Mouse (Mus musculus): ENCODE measurements around the gene Dusp19. TPM values are rescaled to one million over a fixed set of nuclear protein-coding genes. Genes with fewer than 3 reads are reported as not detected.

Gene Dusp19
- polyA plus RNA-seq, 1 experiment from 2014 or later, result 15.6 TPM

DNA sequence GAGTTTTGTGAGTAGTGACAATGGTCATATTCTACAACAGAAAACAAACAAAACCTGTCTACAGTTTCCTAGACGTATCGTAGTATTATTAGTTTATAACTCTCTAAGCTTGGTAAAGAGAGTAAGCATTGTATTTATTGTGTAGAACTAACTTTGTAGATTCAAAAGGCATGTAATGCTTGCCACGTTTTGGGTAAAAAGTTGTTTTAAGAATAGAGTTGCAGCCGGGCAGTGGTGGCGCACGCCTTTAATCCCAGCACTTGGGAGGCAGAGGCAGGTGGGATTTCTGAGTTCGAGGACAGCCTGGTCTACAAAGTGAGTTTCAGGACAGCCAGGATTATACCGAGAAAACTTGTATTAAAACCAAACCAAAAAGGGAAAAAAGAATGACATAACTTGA lies 22.6 kb downstream of the Dusp19 start:
- Histone ChIP-seq H3K9ac (replicated peaks) (peak overlapping the region; percentile 77), H3K4me3 (replicated peaks) (peak overlapping the region; percentile 84), H3K36me3 (peaks cover 21% of the 10 kb centered on the region), H3K27me3 (no peaks in the 10 kb centered on the region), H3K9me3 (no peaks in the 10 kb centered on the region), H3K4me2 (peak overlapping the region; percentile 65), H3K4me1 (replicated peaks) (peaks cover 9% of the 10 kb centered on the region), H3K27ac (no peak overlapping the region)
- 13% methylated on average over 8 of the region's 8 CpGs for WGBS
- ATAC-seq (ENCODE audit: insufficient number of reproducible peaks, insufficient read depth, low FRiP score, low TSS enrichment, low read depth), result no peak

DNA sequence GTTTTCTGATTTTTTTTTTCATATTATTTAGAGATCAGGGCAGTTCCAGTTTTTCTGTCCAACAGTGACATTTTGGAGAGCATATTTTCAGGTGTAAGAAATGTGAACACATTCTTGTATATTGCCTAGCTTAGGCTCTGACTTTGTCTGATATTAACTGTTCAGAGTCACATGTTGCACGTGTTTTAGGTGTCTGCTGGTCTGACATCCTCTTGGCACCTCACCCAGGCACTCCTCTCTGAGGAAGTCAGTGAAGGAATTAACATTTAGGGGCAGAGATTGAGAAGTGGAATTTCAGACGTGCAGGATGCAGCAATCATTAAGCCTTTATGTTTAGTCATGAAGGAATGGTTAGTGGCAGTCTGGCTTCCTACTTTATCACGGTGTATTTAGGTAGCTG lies 23.0 kb downstream of the Dusp19 start:
- ATAC-seq (ENCODE audit: insufficient number of reproducible peaks, insufficient read depth, low FRiP score, low TSS enrichment, low read depth), result no peak
- H3K27ac ChIP-seq, result no peak overlapping the region
- H3K9ac ChIP-seq (replicated peaks), result no peak overlapping the region
- H3K9me3 ChIP-seq, result no peaks in the 10 kb centered on the region
- peak overlapping the region; percentile 65 for H3K4me2 ChIP-seq
- H3K27me3 ChIP-seq, result no peaks in the 10 kb centered on the region
- peaks cover 24% of the 10 kb centered on the region for H3K36me3 ChIP-seq
- H3K4me3 ChIP-seq (replicated peaks), result 0 out of 2 replicates have a peak overlapping the region, but pooled peaks have one; percentile 13
- H3K4me1 ChIP-seq (replicated peaks), result peaks cover 9% of the 10 kb centered on the region
- 65% methylated on average over 3 of the region's 3 CpGs for WGBS

DNA sequence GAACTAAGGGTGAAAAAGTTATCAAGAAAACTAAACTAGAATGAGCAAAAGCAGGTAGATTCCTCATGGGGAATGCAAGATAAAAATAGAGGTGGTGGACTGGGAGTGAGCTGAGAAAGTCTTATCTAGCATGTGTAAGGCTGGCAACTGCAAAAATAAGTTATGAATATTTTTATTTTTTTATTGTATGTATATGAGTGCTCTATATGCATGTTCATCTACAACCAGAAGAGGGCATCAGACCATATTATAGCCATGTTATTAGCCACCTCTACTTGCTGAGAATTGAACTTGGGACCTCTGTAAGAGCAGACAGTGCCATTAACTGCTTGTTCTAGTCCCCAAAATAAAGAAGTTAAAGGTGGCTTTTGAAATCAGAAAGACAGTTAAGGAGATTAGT lies 44.6 kb downstream of the Dusp19 start:
- no peaks in the 10 kb centered on the region for H3K27me3 ChIP-seq
- no peaks in the 10 kb centered on the region for H3K9me3 ChIP-seq
- H3K9ac ChIP-seq (replicated peaks), result no peak overlapping the region
- H3K27ac ChIP-seq, result no peak overlapping the region
- no peak overlapping the region for H3K4me3 ChIP-seq (replicated peaks)
- H3K36me3 ChIP-seq, result peaks cover 34% of the 10 kb centered on the region
- ATAC-seq (ENCODE audit: insufficient number of reproducible peaks, insufficient read depth, low FRiP score, low TSS enrichment, low read depth), result no peak
- no peak overlapping the region for H3K4me2 ChIP-seq
- no peaks in the 10 kb centered on the region for H3K4me1 ChIP-seq (replicated peaks)

DNA sequence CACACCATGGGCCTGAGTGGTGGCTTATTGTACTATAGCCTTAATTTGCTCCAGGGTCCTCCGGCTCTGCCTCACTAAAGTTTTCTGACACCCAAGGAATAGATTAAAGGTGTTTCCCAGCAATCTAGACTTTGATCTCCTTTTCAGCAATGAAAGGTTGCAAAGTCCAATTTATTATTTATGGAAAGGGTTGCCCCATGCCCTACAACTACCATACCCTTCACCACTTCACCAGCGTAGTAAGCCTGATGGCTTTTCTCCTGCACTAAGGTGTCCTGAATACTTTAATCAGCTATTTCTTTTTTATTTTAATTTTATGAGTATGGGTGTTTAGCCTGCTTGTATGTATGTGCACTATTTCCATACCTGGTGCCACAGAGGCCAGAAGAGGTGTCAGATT lies 45.8 kb downstream of the Dusp19 start:
- no peaks in the 10 kb centered on the region for H3K4me1 ChIP-seq (replicated peaks)
- H3K27ac ChIP-seq, result no peak overlapping the region
- H3K36me3 ChIP-seq, result peaks cover 30% of the 10 kb centered on the region
- H3K9me3 ChIP-seq, result no peaks in the 10 kb centered on the region
- no peak overlapping the region for H3K9ac ChIP-seq (replicated peaks)
- no peak overlapping the region for H3K4me3 ChIP-seq (replicated peaks)
- no peak for ATAC-seq (ENCODE audit: insufficient number of reproducible peaks, insufficient read depth, low FRiP score, low TSS enrichment, low read depth)
- WGBS, result 91% methylated on average over 2 of the region's 2 CpGs
- no peaks in the 10 kb centered on the region for H3K27me3 ChIP-seq
- H3K4me2 ChIP-seq, result no peak overlapping the region

DNA sequence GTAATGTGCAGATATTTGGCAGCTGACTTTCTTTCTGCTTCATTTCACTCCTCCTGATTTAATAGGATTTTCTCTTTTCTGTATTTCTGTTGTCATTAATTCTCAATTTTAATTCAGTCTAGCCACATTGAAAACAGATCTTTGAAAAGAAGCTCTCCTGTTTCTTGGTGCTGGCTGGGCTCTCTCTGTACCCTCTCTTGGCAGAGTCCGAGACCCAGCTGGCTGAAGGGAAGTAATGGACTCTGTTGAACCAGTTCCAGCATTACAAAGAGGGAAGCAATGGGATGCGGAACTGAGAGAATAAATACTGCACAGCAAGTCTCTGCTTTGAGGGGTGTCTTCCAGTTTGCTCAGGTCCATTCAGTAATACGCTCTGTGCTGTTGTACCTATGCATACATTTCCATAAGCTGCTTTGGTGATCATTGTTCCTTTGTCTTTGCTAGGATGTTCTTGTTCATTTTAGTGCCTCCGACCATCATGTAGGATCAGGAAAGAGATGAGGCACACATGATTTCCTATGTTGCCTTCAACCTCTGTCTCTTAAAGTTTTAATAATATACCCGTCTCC lies 50.6 kb downstream of the Dusp19 start:
- no peak for ATAC-seq (ENCODE audit: insufficient number of reproducible peaks, insufficient read depth, low FRiP score, low TSS enrichment, low read depth)
- no peak overlapping the region for H3K27ac ChIP-seq
- H3K9me3 ChIP-seq, result no peaks in the 10 kb centered on the region
- H3K27me3 ChIP-seq, result no peaks in the 10 kb centered on the region
- peaks cover 23% of the 10 kb centered on the region for H3K36me3 ChIP-seq
- H3K4me1 ChIP-seq (replicated peaks), result no peaks in the 10 kb centered on the region
- no peak overlapping the region for H3K4me2 ChIP-seq
- H3K9ac ChIP-seq (replicated peaks), result no peak overlapping the region
- WGBS, result 95% methylated on average over 5 of the region's 5 CpGs
- no peak overlapping the region for H3K4me3 ChIP-seq (replicated peaks)

DNA sequence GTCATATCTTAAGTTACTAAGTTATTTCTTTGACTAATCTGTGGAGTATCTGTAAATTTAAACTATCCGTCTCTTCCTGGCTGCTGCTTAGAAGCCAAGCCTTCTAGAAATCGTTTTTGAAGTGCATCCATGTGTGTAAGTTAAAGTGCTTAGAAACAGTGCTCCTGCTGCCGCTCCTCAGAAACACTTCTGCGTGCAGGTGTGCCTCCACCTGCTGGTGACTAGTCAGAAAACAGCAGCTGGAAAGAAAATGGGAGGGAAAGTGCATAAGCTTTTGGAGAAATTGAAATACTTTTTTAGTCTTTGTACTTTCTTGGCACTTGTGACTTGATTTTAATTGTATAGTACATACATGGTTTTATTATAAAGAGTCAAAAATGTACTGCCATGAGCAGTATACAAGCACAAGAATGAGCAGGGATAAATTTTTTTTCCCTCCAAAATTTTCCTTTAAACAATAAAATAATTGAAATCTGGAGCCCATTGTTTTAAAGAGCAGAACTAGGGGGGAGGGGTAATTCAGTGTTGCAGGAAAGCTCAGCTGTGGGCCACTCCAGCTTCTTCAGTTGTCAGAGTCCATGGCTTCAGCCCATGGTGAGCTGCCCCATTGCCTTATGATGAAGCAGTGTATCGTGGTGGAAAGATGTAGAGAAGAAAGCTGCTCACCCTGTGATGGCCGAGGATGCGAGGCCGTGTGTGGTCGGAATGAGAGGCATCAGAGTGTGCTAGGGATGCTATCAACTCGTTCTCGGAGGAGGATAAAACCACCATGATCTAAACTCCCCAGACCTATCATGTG lies 53.2 kb downstream of the Dusp19 start:
- H3K9me3 ChIP-seq, result no peaks in the 10 kb centered on the region
- ATAC-seq (ENCODE audit: insufficient number of reproducible peaks, insufficient read depth, low FRiP score, low TSS enrichment, low read depth), result no peak
- no peak overlapping the region for H3K9ac ChIP-seq (replicated peaks)
- no peak overlapping the region for H3K27ac ChIP-seq
- no peak overlapping the region for H3K4me3 ChIP-seq (replicated peaks)
- H3K4me2 ChIP-seq, result no peak overlapping the region
- no peaks in the 10 kb centered on the region for H3K27me3 ChIP-seq
- WGBS, result 74% methylated on average over 11 of the region's 11 CpGs
- H3K36me3 ChIP-seq, result peaks cover 17% of the 10 kb centered on the region
- peaks cover 7% of the 10 kb centered on the region; the same call in 1 of the 2 replicates for H3K4me1 ChIP-seq (replicated peaks)

DNA sequence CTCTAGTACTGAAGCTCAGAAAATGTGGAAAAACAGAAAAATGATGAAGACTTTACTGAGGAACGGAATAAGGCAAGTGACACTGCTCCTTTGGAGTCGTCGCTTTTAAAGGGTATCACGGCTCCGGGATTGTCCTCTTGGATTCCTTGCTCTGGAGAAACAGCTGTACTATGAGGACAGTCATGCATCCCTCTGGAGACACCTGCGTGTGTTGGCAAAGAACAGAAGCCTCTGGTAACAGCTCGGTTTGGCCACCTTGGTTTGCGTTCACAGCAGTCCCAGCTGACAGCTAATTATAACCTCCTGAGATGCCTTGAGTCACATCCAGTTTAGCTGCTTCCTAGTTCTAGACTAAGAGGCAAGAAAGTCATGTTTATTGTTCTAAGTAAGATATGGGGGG lies 62.0 kb downstream of the Dusp19 start:
- 92% methylated on average over 8 of the region's 8 CpGs for WGBS
- H3K9me3 ChIP-seq, result no peaks in the 10 kb centered on the region
- H3K9ac ChIP-seq (replicated peaks), result no peak overlapping the region
- no peak overlapping the region for H3K27ac ChIP-seq
- H3K4me1 ChIP-seq (replicated peaks), result peaks cover 3% of the 10 kb centered on the region; the same call in 1 of the 2 replicates
- no peak overlapping the region for H3K4me3 ChIP-seq (replicated peaks)
- no peaks in the 10 kb centered on the region for H3K27me3 ChIP-seq
- no peaks in the 10 kb centered on the region for H3K36me3 ChIP-seq
- no peak overlapping the region for H3K4me2 ChIP-seq
- no peak for ATAC-seq (ENCODE audit: insufficient number of reproducible peaks, insufficient read depth, low FRiP score, low TSS enrichment, low read depth)

MicroRNA genes within 50 kb of the gene (microRNA counts, 519-probe panel; counts per million panel counts)
- not detected for microRNA mmu-miR-684

Small RNA genes lying within 50 kb of the gene (microRNA-seq; reads per million reads assigned to microRNA genes)
- gene Mir684-1, result not detected

Other genes with a start within 250 kb of the Dusp19 start
- 54.7 and 56.2 TPM in 2 replicates for gene Frzb, start 169.4 kb upstream of the Dusp19 start, polyA plus RNA-seq (2016; fragmentation: Nextera tagmentation; extraction: Ambion mirVana)
- gene Nckap1, start 35.7 kb upstream of the Dusp19 start, polyA plus RNA-seq (2016; fragmentation: Nextera tagmentation; extraction: Ambion mirVana), result 82.0 and 89.9 TPM in 2 replicates
- gene Nup35, start 191 bp downstream of the Dusp19 start, polyA plus RNA-seq (2016; fragmentation: Nextera tagmentation; extraction: Ambion mirVana), result 53.9 and 55.0 TPM in 2 replicates